Mouse (Mus musculus) activated CD4-positive, CD25-positive, alpha-beta regulatory T cell, adult 4 months (primary cell): ENCODE measurements around the gene Slc39a12. TPM values are rescaled to one million over a fixed set of nuclear protein-coding genes. Genes with fewer than 3 reads are reported as not detected.

ENCODE experiments used
- polyA plus RNA-seq, 2 experiments: library from polyadenylated mRNA; unstranded; fragments of 100-300 nt; shearing (Covaris generic); gene quantifications; one replicate each; pipeline ENCODE4 v1.2.1; 2017

The Slc39a12 gene
- polyA plus RNA-seq, 2 experiments from 2014 or later, result not detected

Other genes starting within 250 kb of the Slc39a12 start
- gene Tmem236, start 213.8 kb upstream of the Slc39a12 start, polyA plus RNA-seq, result not detected
- under 1 TPM in 1 of 2 experiments, not detected in 1; 0.14 TPM for gene Mrc1, start 158.9 kb upstream of the Slc39a12 start, polyA plus RNA-seq
- gene Cacnb2, start 214.8 kb downstream of the Slc39a12 start, polyA plus RNA-seq, result under 1 TPM in 1 of 2 experiments, not detected in 1; 0.15 TPM